Mouse (Mus musculus): ENCODE data around the gene Rab2b. TPM values are rescaled to one million over a fixed set of nuclear protein-coding genes. Genes with fewer than 3 reads are reported as not detected.

Gene Rab2b
- polyA plus RNA-seq, 1 experiment = 3.6 TPM

- WGBS = 83% methylated on average over 3 of the region's 3 CpGs
- no peak for DNase-seq (ENCODE audit: low read depth, low spot score)
These were observed 4.8 kb upstream of the Rab2b start for GRCm38 (mm10) chr14:52284191-52284590.

GRCm38 (mm10) chr14:52283629-52284028, 4.3 kb upstream of the Rab2b start:
- DNase-seq (ENCODE audit: low read depth, low spot score) = no peak
- WGBS = 93% methylated on average over 5 of the region's 5 CpGs

DNA sequence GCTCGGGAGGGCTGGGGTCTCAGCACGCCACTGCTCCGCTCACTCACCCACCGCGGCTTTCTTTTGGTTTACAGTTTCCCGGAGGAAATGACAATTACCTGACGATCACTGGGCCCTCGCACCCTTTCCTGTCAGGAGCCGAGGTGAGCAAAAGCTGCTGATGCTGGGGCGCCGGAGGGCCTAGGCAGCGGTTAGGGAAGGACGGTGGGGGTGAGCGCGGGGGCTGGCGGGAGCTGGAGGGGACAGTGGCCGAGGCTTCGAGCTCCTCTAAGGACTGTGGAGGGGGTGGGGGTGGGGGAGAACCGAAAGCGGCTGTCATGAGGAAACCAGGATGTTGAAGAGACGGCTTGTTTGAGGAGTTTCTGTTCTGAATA, 389 bp upstream of the Rab2b start:
- WGBS = 1% methylated on average over 21 of the region's 21 CpGs
- DNase-seq (ENCODE audit: low read depth, low spot score) = no peak

GRCm38 (mm10) chr14:52277210-52277609, 2.1 kb downstream of the Rab2b start:
- WGBS = 93% methylated on average over 4 of the region's 4 CpGs

GRCm38 (mm10) chr14:52272781-52273180, 6.6 kb downstream of the Rab2b start:
- no peak for DNase-seq (ENCODE audit: low read depth, low spot score)
- WGBS = 77% methylated on average over 3 of the region's 3 CpGs

More at GRCm38 (mm10) chr14:52277210-52277609, 2.1 kb downstream of the Rab2b start:
- DNase-seq (ENCODE audit: low read depth, low spot score) = no peak

DNA sequence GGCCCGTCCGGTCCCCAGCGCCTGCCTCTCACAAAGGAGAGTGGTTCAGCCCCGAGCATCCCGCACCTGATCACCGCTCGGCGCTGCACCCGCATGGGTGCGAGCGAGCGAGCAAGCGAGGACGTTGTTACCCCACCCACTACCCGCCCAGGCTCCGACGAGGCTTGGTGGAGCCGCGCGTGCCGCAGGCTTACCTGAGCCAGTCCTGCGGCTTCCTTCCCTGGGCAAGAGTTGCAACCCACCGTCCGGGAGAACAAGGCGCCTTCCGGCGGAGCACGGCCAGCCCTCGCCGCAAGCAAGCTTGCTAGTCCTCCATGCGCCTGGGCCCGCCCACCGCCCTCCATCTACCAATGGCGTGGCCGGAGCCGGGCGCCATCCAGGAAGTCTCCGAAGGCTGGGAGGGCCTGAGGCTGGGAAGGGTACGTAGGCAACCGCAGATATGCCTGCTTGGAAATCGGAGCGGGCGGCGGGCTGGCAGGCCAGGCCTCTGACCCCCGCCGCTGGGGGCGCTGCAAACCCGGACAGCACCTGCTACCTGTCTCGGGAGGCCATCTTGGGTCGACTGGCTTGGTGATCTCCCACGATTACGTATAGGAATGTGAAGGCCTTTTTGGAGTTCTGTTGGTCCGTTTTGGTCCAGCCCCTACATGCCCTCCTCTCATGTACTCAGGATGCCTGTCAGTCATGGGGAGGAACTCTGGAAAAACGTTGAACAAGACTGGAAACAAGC, 21.7 kb downstream of the Rab2b start, which contains the start of gene Chd8:
Gene Chd8, minus strand, starts transcription at position 297 of the 730 bp plus-strand sequence.
- DNase-seq (ENCODE audit: low read depth, low spot score) = peak; percentile 88
- WGBS = under 1% methylated on average over 54 of the region's 54 CpGs

- 3% methylated on average over 18 of the region's 18 CpGs for WGBS
- peak; percentile 22 for DNase-seq (ENCODE audit: low read depth, low spot score)
These were observed 22.8 kb downstream of the Rab2b start for GRCm38 (mm10) chr14:52256311-52257175.

GRCm38 (mm10) chr14:52246129-52246528, 33.2 kb downstream of the Rab2b start:
- WGBS = 65% methylated on average over 4 of the region's 4 CpGs
- DNase-seq (ENCODE audit: low read depth, low spot score) = no peak

DNA sequence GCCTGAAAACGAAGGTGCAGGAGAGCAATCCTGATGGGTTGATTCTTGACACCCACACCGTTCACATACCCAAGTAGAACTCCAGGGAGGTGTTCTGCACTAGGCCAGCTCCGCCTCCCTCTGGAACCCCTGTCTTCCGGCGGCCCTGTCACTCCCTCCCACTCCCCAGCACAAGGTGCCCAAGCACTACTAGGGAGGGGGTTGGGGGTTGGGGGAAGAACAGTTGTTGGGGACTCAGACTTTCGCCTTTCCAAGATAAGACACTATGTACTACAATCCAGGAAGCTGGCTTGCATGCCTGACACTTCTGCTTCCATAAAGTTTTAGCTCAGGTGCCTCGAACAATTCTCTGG, 34.7 kb downstream of the Rab2b start:
- DNase-seq (ENCODE audit: low read depth, low spot score) = no peak
- 6% methylated on average over 7 of the region's 7 CpGs for WGBS

DNA sequence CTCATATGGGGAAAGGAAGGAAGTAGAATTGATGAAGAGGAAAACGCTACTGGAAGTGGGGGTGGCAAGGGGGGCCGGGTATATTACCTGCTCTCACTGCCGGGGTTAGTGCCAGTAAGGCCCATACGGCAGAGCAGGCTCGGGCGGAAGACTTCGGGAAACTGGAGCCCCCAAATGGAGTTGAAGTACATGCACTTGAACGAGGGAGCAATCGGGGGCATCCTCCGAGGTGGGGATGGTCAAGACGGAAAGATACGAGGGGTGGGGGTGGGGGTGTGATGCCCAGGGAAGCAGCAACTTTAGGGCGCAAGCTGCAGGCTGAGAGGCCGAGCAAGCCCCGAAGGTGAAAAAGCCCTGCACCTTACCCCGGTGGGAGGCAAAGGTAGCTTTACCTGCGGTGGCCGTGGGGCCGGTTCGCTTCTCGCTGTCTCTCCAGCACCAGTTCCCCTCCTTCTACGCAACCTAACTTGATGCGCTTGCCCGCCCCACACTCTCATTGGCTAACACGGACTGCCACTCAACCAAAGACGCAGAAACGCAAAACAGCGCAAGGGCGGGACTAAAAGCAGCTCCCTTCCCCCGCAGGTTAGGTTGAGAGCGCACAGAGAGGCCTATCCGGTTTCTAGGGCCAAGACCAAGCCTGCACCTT, 35.2 kb downstream of the Rab2b start:
- under 1% methylated on average over 32 of the region's 32 CpGs for WGBS
- peak; percentile 99 for DNase-seq (ENCODE audit: low read depth, low spot score)

- no peak for DNase-seq (ENCODE audit: low read depth, low spot score)
- WGBS = 87% methylated on average over 1 of the region's 1 CpGs
These were observed 43.1 kb downstream of the Rab2b start for GRCm38 (mm10) chr14:52236216-52236615.

DNA sequence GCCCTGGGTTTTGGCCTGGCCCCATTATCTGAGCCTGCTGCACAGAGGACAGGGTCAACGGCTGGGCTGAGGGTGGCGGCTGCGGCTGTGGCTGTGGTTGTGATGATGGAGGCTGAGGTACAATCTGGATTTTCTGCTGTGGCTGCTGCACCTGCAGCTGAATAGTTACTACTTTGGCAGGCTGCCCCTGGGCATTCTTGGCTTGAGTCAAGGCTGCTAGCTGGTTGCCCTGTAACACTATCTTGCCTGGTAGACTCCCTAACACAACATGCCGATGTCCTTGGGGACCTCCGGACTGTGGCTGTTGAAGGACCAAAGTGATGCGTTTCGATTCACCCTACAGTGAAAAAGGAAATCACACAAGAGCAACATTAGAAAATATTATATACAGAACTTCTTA, 44.2 kb downstream of the Rab2b start:
- no peak for DNase-seq (ENCODE audit: low read depth, low spot score)
- 90% methylated on average over 7 of the region's 7 CpGs for WGBS

DNA sequence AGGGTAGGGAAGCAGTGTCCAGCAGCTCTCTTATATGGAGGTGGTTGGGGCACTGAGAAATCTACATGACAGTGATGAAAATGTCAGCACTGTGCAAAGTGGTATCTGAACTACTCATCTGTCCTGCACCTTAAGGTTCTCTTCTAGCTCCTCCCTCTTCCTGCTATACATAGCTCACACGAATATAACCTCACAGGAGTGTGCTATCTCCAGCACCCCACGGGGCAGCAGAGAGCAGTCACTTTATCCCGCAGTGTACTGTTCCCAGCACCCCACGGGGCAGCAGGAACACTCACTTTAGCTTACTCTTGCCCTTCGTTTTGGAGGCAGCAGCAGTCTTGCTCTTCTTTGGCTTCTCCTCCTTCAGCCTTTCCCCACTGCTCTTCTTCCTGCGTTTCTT, 47.1 kb downstream of the Rab2b start:
- WGBS = 82% methylated on average over 6 of the region's 6 CpGs

GRCm38 (mm10) chr14:52225972-52226371, 53.4 kb downstream of the Rab2b start:
- no peak for DNase-seq (ENCODE audit: low read depth, low spot score)
- WGBS = 85% methylated on average over 2 of the region's 2 CpGs

More for the DNA sequence above, 47.1 kb downstream of the Rab2b start:
- no peak for DNase-seq (ENCODE audit: low read depth, low spot score)

DNA sequence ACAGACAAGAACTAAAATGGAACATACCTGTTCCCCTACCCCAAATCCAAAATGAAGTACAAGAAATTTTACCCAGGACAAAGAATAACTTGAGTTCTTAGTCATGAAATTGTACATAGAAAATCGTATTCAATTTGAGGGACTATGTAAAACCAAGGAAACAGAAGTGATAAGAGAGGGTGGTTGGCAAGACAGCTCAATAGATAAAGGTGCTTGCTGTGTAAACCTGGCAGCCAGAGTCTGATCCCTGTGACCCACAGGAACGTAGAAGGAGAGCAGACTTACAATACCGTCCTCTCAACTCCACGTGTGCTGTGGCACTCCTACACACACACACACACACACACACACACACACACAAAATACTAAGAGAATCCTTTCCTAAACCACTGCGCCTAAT, 62.1 kb downstream of the Rab2b start:
- no peak for DNase-seq (ENCODE audit: low read depth, low spot score)
- 86% methylated on average over 5 of the region's 5 CpGs for WGBS

Other genes starting within 250 kb of the Rab2b start
- not detected in 2 replicates for gene Olfr221, start 237.1 kb downstream of the Rab2b start, polyA plus RNA-seq (2012; rRNA removed)
- 83.7 and 86.7 TPM in 2 replicates for gene Hnrnpc, start 175.5 kb downstream of the Rab2b start, polyA plus RNA-seq (2012; rRNA removed)
- gene Rpgrip1, start 168.8 kb downstream of the Rab2b start, polyA plus RNA-seq (2012; rRNA removed) = 0.84 and 1.6 TPM in 2 replicates
- 10.9 and 11.5 TPM in 2 replicates for gene Supt16, start 82.1 kb downstream of the Rab2b start, polyA plus RNA-seq (2012; rRNA removed)
- gene Chd8, start 21.8 kb downstream of the Rab2b start, polyA plus RNA-seq (2012; rRNA removed) = 20.0 and 23.9 TPM in 2 replicates
- gene Tox4, start 399 bp downstream of the Rab2b start, polyA plus RNA-seq (2012; rRNA removed) = 21.6 and 28.6 TPM in 2 replicates
- 14.1 and 14.4 TPM in 2 replicates for gene Mettl3, start 25.6 kb upstream of the Rab2b start, polyA plus RNA-seq (2012; rRNA removed)
- 1.0 and 1.7 TPM in 2 replicates for gene Sall2, start 49.2 kb upstream of the Rab2b start, polyA plus RNA-seq (2012; rRNA removed)
- not detected in 2 replicates for gene Olfr1513, start 76.9 kb upstream of the Rab2b start, polyA plus RNA-seq (2012; rRNA removed)
- not detected in 2 replicates for gene Olfr1512, start 99.6 kb upstream of the Rab2b start, polyA plus RNA-seq (2012; rRNA removed)
- gene Olfr1511, start 117.8 kb upstream of the Rab2b start, polyA plus RNA-seq (2012; rRNA removed) = not detected in 2 replicates
- not detected in 2 replicates for gene Olfr1510, start 134.8 kb upstream of the Rab2b start, polyA plus RNA-seq (2012; rRNA removed)
- not detected in 2 replicates for gene Olfr1509, start 163.4 kb upstream of the Rab2b start, polyA plus RNA-seq (2012; rRNA removed)
- not detected in 2 replicates for gene Olfr1508, start 187.9 kb upstream of the Rab2b start, polyA plus RNA-seq (2012; rRNA removed)
- not detected in 2 replicates for gene Olfr1507, start 216.2 kb upstream of the Rab2b start, polyA plus RNA-seq (2012; rRNA removed)